Mouse (Mus musculus) embryonic facial prominence, embryonic 14.5 days (tissue): ENCODE measurements at regions not wholly inside any gene's neighbourhood (a gene's known extent, or its start where the extent isn't known, plus 50 kb on each side); places are given as distances from the start of the nearest gene placed in this dataset.

Source experiments
- ATAC-seq: fragments of 200-750 bp; cut with Nextera tagmentation; 2 replicates; pipeline ENCODE4 v1.8.0; 2017; ENCODE audit warnings: low read depth, moderate number of reproducible peaks, moderate TSS enrichment
- DNase-seq: peaks from one replicate; pipeline ENCODE4 v3.0.0-alpha.2; 2015; ENCODE audit warnings: low spot score
- H3K27ac ChIP-seq: fragments of 300-500 bp; sonication (generic); replicated peaks from 2 replicates; pipeline ENCODE4 v1.5.1; 2014; ENCODE audit warnings: low read depth, mild to moderate bottlenecking, low read length, moderate library complexity
- H3K27me3 ChIP-seq: fragments of 300-500 bp; sonication (generic); replicated peaks from 2 replicates; pipeline ENCODE4 v1.6.1; 2014; ENCODE audit warnings: low read length; ENCODE audit not compliant: control insufficient read depth, insufficient read depth
- H3K36me3 ChIP-seq: fragments of 300-500 bp; sonication (generic); 2 replicates; pipeline ENCODE4 v1.6.1; 2014; ENCODE audit warnings: low read length, mixed read lengths; ENCODE audit not compliant: control insufficient read depth, insufficient read depth
- H3K4me1 ChIP-seq: fragments of 300-500 bp; sonication (generic); 2 replicates; pipeline ENCODE4 v1.6.1; 2014; ENCODE audit warnings: antibody characterized with exemption, low read length; ENCODE audit not compliant: control insufficient read depth, insufficient read depth
- H3K4me2 ChIP-seq: fragments of 300-500 bp; sonication (generic); 2 replicates; pipeline ENCODE4 v1.6.1; 2014; ENCODE audit warnings: low read depth, mild to moderate bottlenecking, low read length, moderate library complexity, mixed read lengths
- H3K4me3 ChIP-seq: fragments of 300-500 bp; sonication (generic); 2 replicates; pipeline ENCODE4 v1.5.1; 2014; ENCODE audit warnings: low read depth, mild to moderate bottlenecking, low read length
- H3K9ac ChIP-seq: fragments of 300-500 bp; sonication (generic); 2 replicates; pipeline ENCODE4 v1.6.1; 2014; ENCODE audit warnings: low read depth, mild to moderate bottlenecking, low read length, moderate library complexity, mixed read lengths
- H3K9me3 ChIP-seq: fragments of 300-500 bp; sonication (generic); 2 replicates; pipeline ENCODE4 v1.6.1; 2016; ENCODE audit warnings: low read length; ENCODE audit not compliant: control insufficient read depth
- WGBS: fragments of 180-500 bp; shearing (Covaris S2); extraction: QIAGEN DNeasy Blood & Tissue Kit; methylation state at CpG from one replicate; pipeline ENCODE4 v1.1.7; 2014; 5-methylcytosine and 5-hydroxymethylcytosine counted together

- Histone ChIP-seq H3K4me1 (no peaks in the 10 kb centered on the region), H3K27ac (no peak overlapping the region), H3K9me3 (no peaks in the 10 kb centered on the region), H3K36me3 (no peaks in the 10 kb centered on the region), H3K4me2 (no peak overlapping the region), H3K27me3 (no peaks in the 10 kb centered on the region), H3K9ac (no peak overlapping the region), H3K4me3 (no peak overlapping the region)
- 56% methylated on average over 3 of the region's 3 CpGs for WGBS
- DNase-seq = no peak
- no peak for ATAC-seq
These were observed 449.0 kb upstream of the Sptlc3 start for GRCm38 (mm10) chr2:139044684-139045083.

- ATAC-seq (no peak), DNase-seq (no peak)
- Histone ChIP-seq H3K27me3 (no peaks in the 10 kb centered on the region), H3K4me3 (no peak overlapping the region), H3K9ac (no peak overlapping the region), H3K36me3 (no peaks in the 10 kb centered on the region), H3K4me2 (no peak overlapping the region), H3K9me3 (no peaks in the 10 kb centered on the region), H3K4me1 (no peaks in the 10 kb centered on the region), H3K27ac (no peak overlapping the region)
- 82% methylated on average over 2 of the region's 2 CpGs for WGBS
These were observed 438.5 kb upstream of the Sptlc3 start for GRCm38 (mm10) chr2:139055249-139055648.

GRCm38 (mm10) chr2:139069276-139069961 lies 424.3 kb upstream of the Sptlc3 start:
- H3K4me1 ChIP-seq = no peaks in the 10 kb centered on the region
- no peak overlapping the region for H3K27ac ChIP-seq
- no peak overlapping the region for H3K4me3 ChIP-seq
- no peaks in the 10 kb centered on the region for H3K36me3 ChIP-seq
- 77% methylated on average over 6 of the region's 6 CpGs for WGBS
- no peak overlapping the region for H3K9ac ChIP-seq
- no peak overlapping the region for H3K4me2 ChIP-seq
- no peaks in the 10 kb centered on the region for H3K27me3 ChIP-seq
- no peaks in the 10 kb centered on the region for H3K9me3 ChIP-seq
- no peak for ATAC-seq
- DNase-seq = no peak

- Histone ChIP-seq H3K27me3 (no peaks in the 10 kb centered on the region), H3K4me3 (no peak overlapping the region), H3K9ac (no peak overlapping the region), H3K9me3 (no peaks in the 10 kb centered on the region), H3K36me3 (no peaks in the 10 kb centered on the region), H3K27ac (no peak overlapping the region), H3K4me2 (no peak overlapping the region), H3K4me1 (no peaks in the 10 kb centered on the region)
- no peak for ATAC-seq
- no peak for DNase-seq
- WGBS = 76% methylated on average over 1 of the region's 1 CpGs
These were observed 422.0 kb upstream of the Sptlc3 start for GRCm38 (mm10) chr2:139071690-139072089.

GRCm38 (mm10) chr2:139093487-139094066 lies 400.1 kb upstream of the Sptlc3 start:
- H3K36me3 ChIP-seq = no peaks in the 10 kb centered on the region
- no peaks in the 10 kb centered on the region for H3K4me1 ChIP-seq
- DNase-seq (no peak), ATAC-seq (no peak)
- no peaks in the 10 kb centered on the region for H3K9me3 ChIP-seq
- no peaks in the 10 kb centered on the region for H3K27me3 ChIP-seq
- H3K27ac ChIP-seq = no peak overlapping the region
- no peak overlapping the region for H3K9ac ChIP-seq
- H3K4me3 ChIP-seq = no peak overlapping the region
- no peak overlapping the region for H3K4me2 ChIP-seq
- WGBS = 64% methylated on average over 6 of the region's 6 CpGs

- H3K36me3 ChIP-seq = no peaks in the 10 kb centered on the region
- no peak overlapping the region for H3K4me3 ChIP-seq
- H3K9ac ChIP-seq = no peak overlapping the region
- no peak overlapping the region for H3K27ac ChIP-seq
- H3K4me2 ChIP-seq = no peak overlapping the region
- 87% methylated on average over 1 of the region's 1 CpGs for WGBS
- DNase-seq (no peak), ATAC-seq (no peak)
- no peaks in the 10 kb centered on the region for H3K27me3 ChIP-seq
- H3K4me1 ChIP-seq = no peaks in the 10 kb centered on the region
- H3K9me3 ChIP-seq = no peaks in the 10 kb centered on the region
These were observed 382.0 kb upstream of the Sptlc3 start for GRCm38 (mm10) chr2:139111669-139112068.

GRCm38 (mm10) chr2:139114523-139114922 lies 379.2 kb upstream of the Sptlc3 start:
- H3K4me2 ChIP-seq = no peak overlapping the region
- no peaks in the 10 kb centered on the region for H3K36me3 ChIP-seq
- no peak overlapping the region for H3K9ac ChIP-seq
- H3K9me3 ChIP-seq = no peaks in the 10 kb centered on the region
- 89% methylated on average over 4 of the region's 4 CpGs for whole genome bisulfite sequencing
- DNase-seq = no peak
- no peaks in the 10 kb centered on the region for H3K4me1 ChIP-seq
- ATAC-seq = no peak
- no peaks in the 10 kb centered on the region for H3K27me3 ChIP-seq
- H3K4me3 ChIP-seq = no peak overlapping the region
- no peak overlapping the region for H3K27ac ChIP-seq

GRCm38 (mm10) chr2:139120905-139121304 lies 372.8 kb upstream of the Sptlc3 start:
- H3K4me1 ChIP-seq = no peaks in the 10 kb centered on the region
- H3K27me3 ChIP-seq = no peaks in the 10 kb centered on the region
- DNase-seq = no peak
- H3K4me3 ChIP-seq = no peak overlapping the region
- WGBS = 83% methylated on average over 1 of the region's 1 CpGs
- no peaks in the 10 kb centered on the region for H3K9me3 ChIP-seq
- H3K4me2 ChIP-seq = no peak overlapping the region
- no peak overlapping the region for H3K9ac ChIP-seq
- no peaks in the 10 kb centered on the region for H3K36me3 ChIP-seq
- no peak overlapping the region for H3K27ac ChIP-seq
- no peak for ATAC-seq

GRCm38 (mm10) chr2:139132121-139132520 lies 361.6 kb upstream of the Sptlc3 start:
- no peaks in the 10 kb centered on the region for H3K36me3 ChIP-seq
- H3K27ac ChIP-seq = no peak overlapping the region
- H3K4me1 ChIP-seq = no peaks in the 10 kb centered on the region
- WGBS = 62% methylated on average over 1 of the region's 1 CpGs
- DNase-seq (peak; percentile 12), ATAC-seq (no peak)
- no peak overlapping the region for H3K9ac ChIP-seq
- H3K9me3 ChIP-seq = no peaks in the 10 kb centered on the region
- H3K4me2 ChIP-seq = no peak overlapping the region
- H3K27me3 ChIP-seq = no peaks in the 10 kb centered on the region
- H3K4me3 ChIP-seq = no peak overlapping the region
